Mouse (Mus musculus) spleen, postnatal 36 days (tissue): Measurements from ENCODE around the gene Lrrc9.

ENCODE experiments used
- DNase-seq, 2 experiments: peaks; one replicate each; pipeline ENCODE4 v3.0.0; 2022; ENCODE audit warnings: low spot score in 2 of 2, mixed read lengths in 1 of 2

Gene Lrrc9

GRCm38 (mm10) chr12:72441839-72442576 is at the start of gene Lrrc9:
TSS of gene Lrrc9 (plus strand) at chr12:72441866.
- no peak for DNase-seq

- DNase-seq, result no peak
These were observed 48.4 kb upstream of the Lrrc9 start for GRCm38 (mm10) chr12:72393046-72393805.

- no peak for DNase-seq
These were observed 36.6 kb upstream of the Lrrc9 start for GRCm38 (mm10) chr12:72405031-72405430.

GRCm38 (mm10) chr12:72407146-72407545 is 34.5 kb upstream of the Lrrc9 start:
- DNase-seq, result no peak

GRCm38 (mm10) chr12:72407721-72408110 is 34.0 kb upstream of the Lrrc9 start:
- DNase-seq, result no peak

GRCm38 (mm10) chr12:72408111-72408891 is 33.4 kb upstream of the Lrrc9 start:
- no peak for DNase-seq

- no peak for DNase-seq
These were observed 32.7 kb upstream of the Lrrc9 start, which contains the start of gene Rtn1 for GRCm38 (mm10) chr12:72408954-72409353. TSS of gene Rtn1 (minus strand) at chr12:72409054.

GRCm38 (mm10) chr12:72417762-72418161 is 23.9 kb upstream of the Lrrc9 start:
- no peak for DNase-seq

- DNase-seq, result no peak
These were observed 19.0 kb upstream of the Lrrc9 start for GRCm38 (mm10) chr12:72422681-72423080.

GRCm38 (mm10) chr12:72427722-72428126 is 13.9 kb upstream of the Lrrc9 start:
- peak; percentile 29 to 32 for DNase-seq

GRCm38 (mm10) chr12:72432209-72432608 is 9.5 kb upstream of the Lrrc9 start:
- no peak for DNase-seq

GRCm38 (mm10) chr12:72433241-72433865 is 8.3 kb upstream of the Lrrc9 start:
- DNase-seq, result no peak

- DNase-seq, result no peak
These were observed 3.9 kb upstream of the Lrrc9 start for GRCm38 (mm10) chr12:72437676-72438341.

- DNase-seq, result no peak
These were observed 2.6 kb upstream of the Lrrc9 start for GRCm38 (mm10) chr12:72438961-72439480.

GRCm38 (mm10) chr12:72453941-72454340 is 12.3 kb downstream of the Lrrc9 start:
- no peak for DNase-seq

GRCm38 (mm10) chr12:72461191-72461893 is 19.7 kb downstream of the Lrrc9 start:
- DNase-seq, result no peak

GRCm38 (mm10) chr12:72461894-72462530 is 20.3 kb downstream of the Lrrc9 start:
- peak in 1 of 2 experiments; percentile 23 for DNase-seq

- no peak for DNase-seq
These were observed 24.3 kb downstream of the Lrrc9 start for GRCm38 (mm10) chr12:72465826-72466501.

- no peak for DNase-seq
These were observed 25.6 kb downstream of the Lrrc9 start for GRCm38 (mm10) chr12:72467269-72467668.
